Mouse (Mus musculus): Measurements from ENCODE around the gene Pald1.

The Pald1 gene

GRCm38 (mm10) chr10:61399156-61399734 lies 15.9 kb upstream of the Pald1 start:
- peaks cover 10% of the 10 kb centered on the region; the same call in 1 of the 2 replicates for H3K9me3 ChIP-seq (ENCODE audit: low read length)
- peaks cover 38% of the 10 kb centered on the region for H3K4me1 ChIP-seq (replicated peaks; ENCODE audit: low read depth, low read length)
- TF ChIP-seq POU5F1 (IDR thresholded peaks at IDR 0.05; ENCODE audit: borderline replicate concordance, low read length) (no peak), CTCF (conservative IDR thresholded peaks at IDR 0.05; ENCODE audit: low read length) (peak; percentile 81), NANOG (IDR thresholded peaks at IDR 0.05; ENCODE audit: borderline replicate concordance, low read length) (no peak)
- H3K36me3 ChIP-seq (ENCODE audit: insufficient read depth, low read length): no peaks in the 10 kb centered on the region
- no peak overlapping the region for H3K4me3 ChIP-seq (replicated peaks; ENCODE audit: low read length)
- no peaks in the 10 kb centered on the region for H3K27me3 ChIP-seq (ENCODE audit: insufficient read depth, low read length)

- Histone ChIP-seq H3K9me3 (ENCODE audit: low read length) (peaks cover 10% of the 10 kb centered on the region; the same call in 1 of the 2 replicates), H3K4me1 (replicated peaks; ENCODE audit: low read depth, low read length) (peaks cover 48% of the 10 kb centered on the region), H3K4me3 (replicated peaks; ENCODE audit: low read length) (no peak overlapping the region), H3K27me3 (ENCODE audit: insufficient read depth, low read length) (no peaks in the 10 kb centered on the region), H3K36me3 (ENCODE audit: insufficient read depth, low read length) (no peaks in the 10 kb centered on the region)
- TF ChIP-seq NANOG (IDR thresholded peaks at IDR 0.05; ENCODE audit: borderline replicate concordance, low read length) (no peak), CTCF (conservative IDR thresholded peaks at IDR 0.05; ENCODE audit: low read length) (no peak), POU5F1 (IDR thresholded peaks at IDR 0.05; ENCODE audit: borderline replicate concordance, low read length) (no peak)
Measured at GRCm38 (mm10) chr10:61398125-61398524, 14.8 kb upstream of the Pald1 start.

GRCm38 (mm10) chr10:61394476-61395136 lies 11.3 kb upstream of the Pald1 start:
- peak; percentile 56; the same call in 1 of the 2 replicates for TF ChIP-seq NANOG (IDR thresholded peaks at IDR 0.05; ENCODE audit: borderline replicate concordance, low read length)
- TF ChIP-seq POU5F1 (IDR thresholded peaks at IDR 0.05; ENCODE audit: borderline replicate concordance, low read length): no peak
- no peaks in the 10 kb centered on the region for H3K9me3 ChIP-seq (ENCODE audit: low read length)
- H3K4me3 ChIP-seq (replicated peaks; ENCODE audit: low read length): peak overlapping the region; percentile 53
- peaks cover 56% of the 10 kb centered on the region for H3K4me1 ChIP-seq (replicated peaks; ENCODE audit: low read depth, low read length)
- H3K27me3 ChIP-seq (ENCODE audit: insufficient read depth, low read length): peaks cover 7% of the 10 kb centered on the region
- no peaks in the 10 kb centered on the region for H3K36me3 ChIP-seq (ENCODE audit: insufficient read depth, low read length)

- H3K4me3 ChIP-seq (replicated peaks; ENCODE audit: low read length): no peak overlapping the region
- no peak for TF ChIP-seq NANOG (IDR thresholded peaks at IDR 0.05; ENCODE audit: borderline replicate concordance, low read length)
- no peak for TF ChIP-seq CTCF (conservative IDR thresholded peaks at IDR 0.05; ENCODE audit: low read length)
- no peak for TF ChIP-seq POU5F1 (IDR thresholded peaks at IDR 0.05; ENCODE audit: borderline replicate concordance, low read length)
- no peaks in the 10 kb centered on the region for H3K36me3 ChIP-seq (ENCODE audit: insufficient read depth, low read length)
- peaks cover 54% of the 10 kb centered on the region for H3K4me1 ChIP-seq (replicated peaks; ENCODE audit: low read depth, low read length)
- H3K9me3 ChIP-seq (ENCODE audit: low read length): no peaks in the 10 kb centered on the region
- H3K27me3 ChIP-seq (ENCODE audit: insufficient read depth, low read length): peaks cover 12% of the 10 kb centered on the region
Measured at GRCm38 (mm10) chr10:61392584-61392983, 9.3 kb upstream of the Pald1 start.

- no peaks in the 10 kb centered on the region for H3K36me3 ChIP-seq (ENCODE audit: insufficient read depth, low read length)
- H3K4me1 ChIP-seq (replicated peaks; ENCODE audit: low read depth, low read length): peaks cover 44% of the 10 kb centered on the region
- H3K27me3 ChIP-seq (ENCODE audit: insufficient read depth, low read length): peaks cover 26% of the 10 kb centered on the region
- TF ChIP-seq NANOG (IDR thresholded peaks at IDR 0.05; ENCODE audit: borderline replicate concordance, low read length): no peak
- H3K4me3 ChIP-seq (replicated peaks; ENCODE audit: low read length): no peak overlapping the region
- no peaks in the 10 kb centered on the region for H3K9me3 ChIP-seq (ENCODE audit: low read length)
Measured at GRCm38 (mm10) chr10:61390148-61390547, 6.8 kb upstream of the Pald1 start.

GRCm38 (mm10) chr10:61389020-61389419 lies 5.7 kb upstream of the Pald1 start:
- H3K36me3 ChIP-seq (ENCODE audit: insufficient read depth, low read length): no peaks in the 10 kb centered on the region
- H3K27me3 ChIP-seq (ENCODE audit: insufficient read depth, low read length): peaks cover 33% of the 10 kb centered on the region
- peaks cover 42% of the 10 kb centered on the region for H3K4me1 ChIP-seq (replicated peaks; ENCODE audit: low read depth, low read length)
- H3K9me3 ChIP-seq (ENCODE audit: low read length): no peaks in the 10 kb centered on the region
- H3K4me3 ChIP-seq (replicated peaks; ENCODE audit: low read length): no peak overlapping the region
- no peak for TF ChIP-seq POU5F1 (IDR thresholded peaks at IDR 0.05; ENCODE audit: borderline replicate concordance, low read length)
- no peak for TF ChIP-seq NANOG (IDR thresholded peaks at IDR 0.05; ENCODE audit: borderline replicate concordance, low read length)
- TF ChIP-seq CTCF (conservative IDR thresholded peaks at IDR 0.05; ENCODE audit: low read length): no peak

- H3K9me3 ChIP-seq (ENCODE audit: low read length): no peaks in the 10 kb centered on the region
- TF ChIP-seq CTCF (conservative IDR thresholded peaks at IDR 0.05; ENCODE audit: low read length): no peak
- TF ChIP-seq NANOG (IDR thresholded peaks at IDR 0.05; ENCODE audit: borderline replicate concordance, low read length): no peak
- TF ChIP-seq POU5F1 (IDR thresholded peaks at IDR 0.05; ENCODE audit: borderline replicate concordance, low read length): no peak
- H3K36me3 ChIP-seq (ENCODE audit: insufficient read depth, low read length): no peaks in the 10 kb centered on the region
- H3K27me3 ChIP-seq (ENCODE audit: insufficient read depth, low read length): peaks cover 26% of the 10 kb centered on the region
- peaks cover 39% of the 10 kb centered on the region for H3K4me1 ChIP-seq (replicated peaks; ENCODE audit: low read depth, low read length)
- no peak overlapping the region for H3K4me3 ChIP-seq (replicated peaks; ENCODE audit: low read length)
Measured at GRCm38 (mm10) chr10:61386284-61386683, 3.0 kb upstream of the Pald1 start.

- H3K4me1 ChIP-seq (replicated peaks; ENCODE audit: low read depth, low read length): peaks cover 50% of the 10 kb centered on the region
Measured at GRCm38 (mm10) chr10:61385174-61385573, 1.8 kb upstream of the Pald1 start.

GRCm38 (mm10) chr10:61383715-61384047 lies 351 bp upstream of the Pald1 start:
- Histone ChIP-seq H3K27me3 (ENCODE audit: insufficient read depth, low read length) (peaks cover 26% of the 10 kb centered on the region), H3K4me3 (replicated peaks; ENCODE audit: low read length) (peak overlapping the region; percentile 96), H3K4me1 (replicated peaks; ENCODE audit: low read depth, low read length) (peaks cover 56% of the 10 kb centered on the region), H3K9me3 (ENCODE audit: low read length) (no peaks in the 10 kb centered on the region), H3K36me3 (ENCODE audit: insufficient read depth, low read length) (peaks cover 25% of the 10 kb centered on the region)
- TF ChIP-seq NANOG (IDR thresholded peaks at IDR 0.05; ENCODE audit: borderline replicate concordance, low read length) (no peak), POU5F1 (IDR thresholded peaks at IDR 0.05; ENCODE audit: borderline replicate concordance, low read length) (no peak), CTCF (conservative IDR thresholded peaks at IDR 0.05; ENCODE audit: low read length) (no peak)

More at GRCm38 (mm10) chr10:61385174-61385573, 1.8 kb upstream of the Pald1 start:
- Histone ChIP-seq H3K9me3 (ENCODE audit: low read length) (no peaks in the 10 kb centered on the region), H3K36me3 (ENCODE audit: insufficient read depth, low read length) (peaks cover 10% of the 10 kb centered on the region), H3K4me3 (replicated peaks; ENCODE audit: low read length) (no peak overlapping the region), H3K27me3 (ENCODE audit: insufficient read depth, low read length) (peaks cover 26% of the 10 kb centered on the region)
- no peak for TF ChIP-seq CTCF (conservative IDR thresholded peaks at IDR 0.05; ENCODE audit: low read length)
- TF ChIP-seq POU5F1 (IDR thresholded peaks at IDR 0.05; ENCODE audit: borderline replicate concordance, low read length): no peak
- TF ChIP-seq NANOG (IDR thresholded peaks at IDR 0.05; ENCODE audit: borderline replicate concordance, low read length): no peak
